Mouse (Mus musculus) heart, embryonic 10.5 days (tissue): ENCODE data around the gene Ppp2r1b. TPM values are rescaled to one million over a fixed set of nuclear protein-coding genes. Genes with fewer than 3 reads are reported as not detected.
A peak's percentile ranks its signal among the peaks of the same experiment; 100 is the strongest.
"Not testable (repeated sequence)": the region's sequence is repeated elsewhere in the genome, so short reads cannot be mapped to it uniquely, and the experiment has no call there.

ENCODE experiments used
- DNase-seq: peaks from one replicate; pipeline ENCODE4 v3.0.0-alpha.2; 2017; ENCODE audit warnings: low spot score
- H3K27ac ChIP-seq: fragments of 300-500 bp; sonication (generic); 2 replicates; pipeline ENCODE4 v1.5.1; 2016; ENCODE audit warnings: mild to moderate bottlenecking
- H3K27me3 ChIP-seq: fragments of 300-500 bp; sonication (generic); 2 replicates; pipeline ENCODE4 v1.6.1; 2016; ENCODE audit warnings: mild to moderate bottlenecking; ENCODE audit not compliant: poor library complexity, insufficient read depth, severe bottlenecking
- H3K36me3 ChIP-seq: fragments of 300-500 bp; sonication (generic); 2 replicates; pipeline ENCODE4 v1.6.1; 2016; ENCODE audit warnings: mild to moderate bottlenecking, moderate library complexity
- H3K4me1 ChIP-seq: fragments of 300-500 bp; sonication (generic); 2 replicates; pipeline ENCODE4 v1.6.1; 2016; ENCODE audit warnings: mild to moderate bottlenecking
- H3K4me3 ChIP-seq: fragments of 300-500 bp; sonication (generic); 2 replicates; pipeline ENCODE4 v1.5.1; 2016; ENCODE audit warnings: mild to moderate bottlenecking, moderate library complexity
- H3K9me3 ChIP-seq: fragments of 300-500 bp; sonication (generic); 2 replicates; pipeline ENCODE4 v1.6.1; 2016; ENCODE audit warnings: mild to moderate bottlenecking, moderate library complexity
- WGBS: fragments of 180-500 bp; shearing (Covaris S2); methylation state at CpG from one replicate; pipeline ENCODE4 v1.1.7; 2016; 5-methylcytosine and 5-hydroxymethylcytosine counted together
- polyA plus RNA-seq: library from polyadenylated mRNA; unstranded; fragments of >200 nt; fragmentation: Nextera tagmentation; extraction: Ambion mirVana; gene quantifications from 2 replicates; pipeline ENCODE4 v1.2.1, GENCODE M21; 2016

Gene Ppp2r1b
- polyA plus RNA-seq, 1 experiment from 2014 or later = 99.3 TPM

GRCm38 (mm10) chr9:50819716-50820115 lies 25.4 kb upstream of the Ppp2r1b start:
- no peaks in the 10 kb centered on the region for H3K27me3 ChIP-seq
- no peaks in the 10 kb centered on the region for H3K4me1 ChIP-seq
- DNase-seq = no peak
- no peaks in the 10 kb centered on the region for H3K9me3 ChIP-seq
- 88% methylated on average over 6 of the region's 6 CpGs for WGBS
- no peak overlapping the region for H3K4me3 ChIP-seq
- no peak overlapping the region for H3K27ac ChIP-seq
- peaks cover 55% of the 10 kb centered on the region for H3K36me3 ChIP-seq

GRCm38 (mm10) chr9:50821651-50822050 lies 23.4 kb upstream of the Ppp2r1b start:
- H3K27me3 ChIP-seq = no peaks in the 10 kb centered on the region
- H3K36me3 ChIP-seq = peaks cover 42% of the 10 kb centered on the region
- no peak overlapping the region for H3K27ac ChIP-seq
- no peaks in the 10 kb centered on the region for H3K9me3 ChIP-seq
- H3K4me1 ChIP-seq = no peaks in the 10 kb centered on the region
- DNase-seq = no peak
- no peak overlapping the region for H3K4me3 ChIP-seq
- 89% methylated on average over 6 of the region's 6 CpGs for WGBS

GRCm38 (mm10) chr9:50822216-50822615 lies 22.9 kb upstream of the Ppp2r1b start:
- 89% methylated on average over 5 of the region's 5 CpGs for WGBS
- peaks cover 36% of the 10 kb centered on the region for H3K36me3 ChIP-seq
- H3K4me1 ChIP-seq = no peaks in the 10 kb centered on the region
- no peaks in the 10 kb centered on the region for H3K9me3 ChIP-seq
- no peaks in the 10 kb centered on the region for H3K27me3 ChIP-seq
- DNase-seq = no peak
- no peak overlapping the region for H3K4me3 ChIP-seq
- H3K27ac ChIP-seq = no peak overlapping the region

- H3K27me3 ChIP-seq = no peaks in the 10 kb centered on the region
- peaks cover 39% of the 10 kb centered on the region for H3K36me3 ChIP-seq
- peak; percentile 81 for DNase-seq
- no peaks in the 10 kb centered on the region for H3K9me3 ChIP-seq
- H3K27ac ChIP-seq = no peak overlapping the region
- WGBS = 73% methylated on average over 11 of the region's 11 CpGs
- H3K4me3 ChIP-seq = no peak overlapping the region
- H3K4me1 ChIP-seq = no peaks in the 10 kb centered on the region
Measured at GRCm38 (mm10) chr9:50823779-50824453, 21.2 kb upstream of the Ppp2r1b start.

GRCm38 (mm10) chr9:50831514-50831913 lies 13.6 kb upstream of the Ppp2r1b start:
- Histone ChIP-seq H3K27ac (no peak overlapping the region), H3K4me1 (0 out of 2 replicates have a peak, but pooled peaks cover 3% of the 10 kb centered on the region), H3K27me3 (no peaks in the 10 kb centered on the region), H3K9me3 (no peaks in the 10 kb centered on the region), H3K36me3 (peaks cover 21% of the 10 kb centered on the region), H3K4me3 (no peak overlapping the region)
- DNase-seq = no peak
- 86% methylated on average over 5 of the region's 5 CpGs for WGBS

- Histone ChIP-seq H3K9me3 (no peaks in the 10 kb centered on the region), H3K4me3 (no peak overlapping the region), H3K27ac (no peak overlapping the region), H3K36me3 (peaks cover 21% of the 10 kb centered on the region), H3K27me3 (no peaks in the 10 kb centered on the region), H3K4me1 (0 out of 2 replicates have a peak, but pooled peaks cover 3% of the 10 kb centered on the region)
- WGBS = 98% methylated on average over 4 of the region's 4 CpGs
- no peak for DNase-seq
Measured at GRCm38 (mm10) chr9:50832162-50832561, 12.9 kb upstream of the Ppp2r1b start.

- H3K27me3 ChIP-seq, H3K27ac ChIP-seq, H3K9me3 ChIP-seq, DNase-seq, H3K4me1 ChIP-seq, H3K4me3 ChIP-seq: not testable (repeated sequence)
- 69% methylated on average over 2 of the region's 2 CpGs for WGBS
- H3K36me3 ChIP-seq = peaks cover 21% of the 10 kb centered on the region
Measured at GRCm38 (mm10) chr9:50832582-50832981, 12.5 kb upstream of the Ppp2r1b start.

- no peak overlapping the region for H3K4me3 ChIP-seq
Measured at GRCm38 (mm10) chr9:50833786-50834185, 11.3 kb upstream of the Ppp2r1b start.

GRCm38 (mm10) chr9:50835068-50835705 lies 9.9 kb upstream of the Ppp2r1b start:
- Histone ChIP-seq H3K4me1 (0 out of 2 replicates have a peak, but pooled peaks cover 3% of the 10 kb centered on the region), H3K36me3 (peaks cover 21% of the 10 kb centered on the region; the same call in 1 of the 2 replicates), H3K27ac (no peak overlapping the region), H3K4me3 (no peak overlapping the region), H3K27me3 (no peaks in the 10 kb centered on the region), H3K9me3 (no peaks in the 10 kb centered on the region)
- no peak for DNase-seq
- WGBS = 87% methylated on average over 10 of the region's 10 CpGs

More at GRCm38 (mm10) chr9:50833786-50834185, 11.3 kb upstream of the Ppp2r1b start:
- no peak for DNase-seq
- no peak overlapping the region for H3K27ac ChIP-seq
- WGBS = 75% methylated on average over 8 of the region's 8 CpGs
- H3K4me1 ChIP-seq = 0 out of 2 replicates have a peak, but pooled peaks cover 3% of the 10 kb centered on the region
- H3K27me3 ChIP-seq = no peaks in the 10 kb centered on the region
- no peaks in the 10 kb centered on the region for H3K9me3 ChIP-seq
- H3K36me3 ChIP-seq = peaks cover 19% of the 10 kb centered on the region

GRCm38 (mm10) chr9:50836097-50836496 lies 9.0 kb upstream of the Ppp2r1b start:
- peaks cover 21% of the 10 kb centered on the region; the same call in 1 of the 2 replicates for H3K36me3 ChIP-seq
- no peak for DNase-seq
- no peak overlapping the region for H3K4me3 ChIP-seq
- H3K9me3 ChIP-seq = no peaks in the 10 kb centered on the region
- 84% methylated on average over 4 of the region's 4 CpGs for WGBS
- H3K4me1 ChIP-seq = 0 out of 2 replicates have a peak, but pooled peaks cover 3% of the 10 kb centered on the region
- H3K27me3 ChIP-seq = no peaks in the 10 kb centered on the region
- no peak overlapping the region for H3K27ac ChIP-seq

- WGBS = 79% methylated on average over 13 of the region's 13 CpGs
- Histone ChIP-seq H3K4me1 (no peaks in the 10 kb centered on the region), H3K4me3 (no peak overlapping the region), H3K36me3 (peaks cover 34% of the 10 kb centered on the region), H3K27ac (no peak overlapping the region), H3K9me3 (no peaks in the 10 kb centered on the region), H3K27me3 (no peaks in the 10 kb centered on the region)
- no peak for DNase-seq
Measured at GRCm38 (mm10) chr9:50841079-50841789, 3.9 kb upstream of the Ppp2r1b start.

- Histone ChIP-seq H3K4me1 (peaks cover 11% of the 10 kb centered on the region), H3K9me3 (no peaks in the 10 kb centered on the region), H3K27ac (no peak overlapping the region), H3K4me3 (no peak overlapping the region), H3K36me3 (peaks cover 20% of the 10 kb centered on the region), H3K27me3 (no peaks in the 10 kb centered on the region)
- DNase-seq = no peak
- 74% methylated on average over 9 of the region's 9 CpGs for WGBS
Measured at GRCm38 (mm10) chr9:50845547-50845946, 446 bp downstream of the Ppp2r1b start.

GRCm38 (mm10) chr9:50847133-50847532 lies 2.0 kb downstream of the Ppp2r1b start:
- H3K4me3 ChIP-seq = no peak overlapping the region
- H3K27ac ChIP-seq = no peak overlapping the region
- peaks cover 16% of the 10 kb centered on the region for H3K4me1 ChIP-seq
- no peaks in the 10 kb centered on the region for H3K27me3 ChIP-seq
- no peaks in the 10 kb centered on the region for H3K9me3 ChIP-seq
- WGBS = 84% methylated on average over 6 of the region's 6 CpGs
- DNase-seq = no peak
- H3K36me3 ChIP-seq = peaks cover 20% of the 10 kb centered on the region
